Mouse (Mus musculus) G1E-ER4 (cell line): ENCODE measurements around the gene Ssc4d. TPM values are rescaled to one million over a fixed set of nuclear protein-coding genes. Genes with fewer than 3 reads are reported as not detected.

ENCODE experiments used
- GATA1 ChIP-seq: IDR thresholded peaks from one replicate; pipeline ENCODE4 v1.8.0; 2012; ENCODE audit warnings: low read length, inconsistent platforms
- polyA plus RNA-seq: library from polyadenylated mRNA; stranded (reverse); fragments of >175 nt; gene quantifications from 2 replicates; pipeline ENCODE4 v1.2.3, GENCODE M21; 2012

Gene Ssc4d
- polyA plus RNA-seq, 1 experiment, result 3.9 TPM

GRCm38 (mm10) chr5:135959911-135960310 lies 14.4 kb downstream of the Ssc4d start:
- TF ChIP-seq GATA1, result no peak

- no peak for TF ChIP-seq GATA1
Measured at GRCm38 (mm10) chr5:135958367-135958766, 16.0 kb downstream of the Ssc4d start.

- TF ChIP-seq GATA1, result no peak
Measured at GRCm38 (mm10) chr5:135957207-135957974, 16.9 kb downstream of the Ssc4d start.

- no peak for TF ChIP-seq GATA1
Measured at GRCm38 (mm10) chr5:135956300-135957206, 17.8 kb downstream of the Ssc4d start.

- no peak for TF ChIP-seq GATA1
Measured at GRCm38 (mm10) chr5:135952830-135953229, 21.5 kb downstream of the Ssc4d start.

GRCm38 (mm10) chr5:135951660-135952059 lies 22.7 kb downstream of the Ssc4d start:
- no peak for TF ChIP-seq GATA1

- no peak for TF ChIP-seq GATA1
Measured at GRCm38 (mm10) chr5:135950710-135951412, 23.5 kb downstream of the Ssc4d start.

GRCm38 (mm10) chr5:135946621-135947020 lies 27.7 kb downstream of the Ssc4d start:
- no peak for TF ChIP-seq GATA1

- TF ChIP-seq GATA1, result no peak
Measured at GRCm38 (mm10) chr5:135945916-135946408, 28.4 kb downstream of the Ssc4d start.

- no peak for TF ChIP-seq GATA1
Measured at GRCm38 (mm10) chr5:135942710-135943109, 31.6 kb downstream of the Ssc4d start.

- no peak for TF ChIP-seq GATA1
Measured at GRCm38 (mm10) chr5:135940587-135940986, 33.7 kb downstream of the Ssc4d start.

- no peak for TF ChIP-seq GATA1
Measured at GRCm38 (mm10) chr5:135935641-135936190, 38.6 kb downstream of the Ssc4d start.

- TF ChIP-seq GATA1, result no peak
Measured at GRCm38 (mm10) chr5:135935176-135935523, 39.2 kb downstream of the Ssc4d start.

- TF ChIP-seq GATA1, result no peak
Measured at GRCm38 (mm10) chr5:135934481-135935175, 39.7 kb downstream of the Ssc4d start, which contains the start of gene Ywhag. Gene Ywhag, minus strand, starts transcription at chr5:135934616.

GRCm38 (mm10) chr5:135933900-135934441 lies 40.4 kb downstream of the Ssc4d start:
- no peak for TF ChIP-seq GATA1
